Mouse (Mus musculus) cerebellum, adult 11 months (tissue): Measurements from ENCODE around the gene Sigirr.

ENCODE experiments used
- DNase-seq: peaks from one replicate; pipeline ENCODE4 v3.0.0; 2022

Gene Sigirr

GRCm38 (mm10) chr7:141099911-141100691, at the start of gene Sigirr:
TSS of gene Sigirr (minus strand) at chr7:141100572.
- DNase-seq: no peak

GRCm38 (mm10) chr7:141148639-141149038, 48.3 kb upstream of the Sigirr start:
- DNase-seq: no peak

GRCm38 (mm10) chr7:141147044-141147443, 46.7 kb upstream of the Sigirr start:
- peak; percentile 29 for DNase-seq

GRCm38 (mm10) chr7:141146043-141146595, 45.7 kb upstream of the Sigirr start:
- no peak for DNase-seq

GRCm38 (mm10) chr7:141145403-141145802, 45.0 kb upstream of the Sigirr start:
- peak; percentile 41 for DNase-seq

- DNase-seq: no peak
Measured at GRCm38 (mm10) chr7:141144650-141145049, 44.3 kb upstream of the Sigirr start.

GRCm38 (mm10) chr7:141143861-141144260, 43.5 kb upstream of the Sigirr start:
- DNase-seq: no peak

GRCm38 (mm10) chr7:141143112-141143511, 42.7 kb upstream of the Sigirr start:
- DNase-seq: no peak

GRCm38 (mm10) chr7:141141326-141141725, 41.0 kb upstream of the Sigirr start:
- no peak for DNase-seq

GRCm38 (mm10) chr7:141131904-141132755, 31.8 kb upstream of the Sigirr start:
- no peak for DNase-seq

GRCm38 (mm10) chr7:141131024-141131820, 30.9 kb upstream of the Sigirr start:
- DNase-seq: peak; percentile 86

- no peak for DNase-seq
Measured at GRCm38 (mm10) chr7:141123517-141123856, 23.1 kb upstream of the Sigirr start.

GRCm38 (mm10) chr7:141122689-141123516, 22.5 kb upstream of the Sigirr start:
- peak; percentile 90 for DNase-seq

GRCm38 (mm10) chr7:141122245-141122644, 21.9 kb upstream of the Sigirr start, which contains the start of gene Ptdss2:
TSS of gene Ptdss2 (plus strand) at chr7:141122382.
- DNase-seq: no peak

GRCm38 (mm10) chr7:141121051-141121531, 20.7 kb upstream of the Sigirr start:
- DNase-seq: no peak

- DNase-seq: no peak
Measured at GRCm38 (mm10) chr7:141120605-141121004, 20.2 kb upstream of the Sigirr start.

GRCm38 (mm10) chr7:141119487-141119886, 19.1 kb upstream of the Sigirr start:
- DNase-seq: no peak

GRCm38 (mm10) chr7:141117636-141118035, 17.3 kb upstream of the Sigirr start, which contains the start of gene Ano9:
TSS of gene Ano9 (minus strand) at chr7:141117806.
- no peak for DNase-seq

- DNase-seq: no peak
Measured at GRCm38 (mm10) chr7:141115874-141116273, 15.5 kb upstream of the Sigirr start.

GRCm38 (mm10) chr7:141103161-141103560, 2.8 kb upstream of the Sigirr start:
- no peak for DNase-seq

- DNase-seq: no peak
Measured at GRCm38 (mm10) chr7:141097177-141097576, 3.2 kb downstream of the Sigirr start.

GRCm38 (mm10) chr7:141096649-141097056, 3.7 kb downstream of the Sigirr start:
- DNase-seq: no peak
